Mouse (Mus musculus) liver (tissue): ENCODE measurements around the gene A130010J15Rik.

Experiments used
- DNase-seq: peaks from one replicate; pipeline ENCODE4 v3.0.0-alpha.2; 2020; ENCODE audit warnings: mixed read lengths

Gene A130010J15Rik

GRCm38 (mm10) chr1:193156316-193157110 is 11.3 kb upstream of the A130010J15Rik start:
- peak; percentile 35 for DNase-seq

GRCm38 (mm10) chr1:193157111-193157492 is 10.7 kb upstream of the A130010J15Rik start:
- DNase-seq = no peak

- no peak for DNase-seq
Measured at GRCm38 (mm10) chr1:193159163-193159562, 8.7 kb upstream of the A130010J15Rik start.

GRCm38 (mm10) chr1:193159613-193160012 is 8.2 kb upstream of the A130010J15Rik start:
- no peak for DNase-seq

- peak; percentile 80 for DNase-seq
Measured at GRCm38 (mm10) chr1:193160317-193161032, 7.4 kb upstream of the A130010J15Rik start.

- no peak for DNase-seq
Measured at GRCm38 (mm10) chr1:193169228-193169627, 1.4 kb downstream of the A130010J15Rik start.

- DNase-seq = no peak
Measured at GRCm38 (mm10) chr1:193169856-193170255, 2.0 kb downstream of the A130010J15Rik start.

- DNase-seq = peak; percentile 96
Measured at GRCm38 (mm10) chr1:193172991-193173809, 5.4 kb downstream of the A130010J15Rik start.

- DNase-seq = no peak
Measured at GRCm38 (mm10) chr1:193173810-193174129, 5.9 kb downstream of the A130010J15Rik start.

- DNase-seq = no peak
Measured at GRCm38 (mm10) chr1:193174143-193174733, 6.4 kb downstream of the A130010J15Rik start.

GRCm38 (mm10) chr1:193181104-193181503 is 13.3 kb downstream of the A130010J15Rik start:
- DNase-seq = no peak

GRCm38 (mm10) chr1:193188257-193188656 is 20.4 kb downstream of the A130010J15Rik start:
- no peak for DNase-seq

GRCm38 (mm10) chr1:193189151-193189621 is 21.3 kb downstream of the A130010J15Rik start:
- peak; percentile 44 for DNase-seq

GRCm38 (mm10) chr1:193189771-193190170 is 21.9 kb downstream of the A130010J15Rik start:
- no peak for DNase-seq

GRCm38 (mm10) chr1:193191675-193192283 is 23.9 kb downstream of the A130010J15Rik start:
- no peak for DNase-seq

GRCm38 (mm10) chr1:193194416-193195140 is 26.7 kb downstream of the A130010J15Rik start:
- no peak for DNase-seq

GRCm38 (mm10) chr1:193195169-193195810 is 27.4 kb downstream of the A130010J15Rik start:
- DNase-seq = no peak

GRCm38 (mm10) chr1:193197494-193198205 is 29.8 kb downstream of the A130010J15Rik start:
- DNase-seq = no peak

- DNase-seq = no peak
Measured at GRCm38 (mm10) chr1:193198312-193198711, 30.5 kb downstream of the A130010J15Rik start.

- no peak for DNase-seq
Measured at GRCm38 (mm10) chr1:193200640-193201382, 33.0 kb downstream of the A130010J15Rik start.
